19 mouse cellular contexts compared by ENCODE assay signal in genomic region chr1:106866029-106866428, GRCm38 (mm10). TPM values are rescaled to one million over a fixed set of nuclear protein-coding genes. Genes with fewer than 3 reads are reported as not detected.
DNase-seq lines count a peak whose midpoint lies in the region; ATAC-seq and TF ChIP-seq lines count a peak whose summit lies in the region.
"Had no signal": no experiment of that assay in that cellular context is flagged by ENCODE, and none has a peak within 500 bp of the region (broad histone marks: within the 10 kb centered on the region; RNA-seq: fewer than 3 reads in every experiment).

No protein-coding gene starts in this region.

- H3K9me3 ChIP-seq in lung, postnatal 0 days (ENCODE audit: low read length) = no peaks in the 10 kb centered on the region
- H3K9me3 ChIP-seq in midbrain, postnatal 0 days (ENCODE audit: low read length) = no peaks in the 10 kb centered on the region
- H3K9me3 ChIP-seq: hindbrain, embryonic 10.5 days; kidney, embryonic 15.5 days; midbrain, embryonic 10.5 days had no signal

- no peaks in the 10 kb centered on the region for H3K36me3 ChIP-seq in lung, postnatal 0 days (ENCODE audit: insufficient read depth, low read length)
- H3K36me3 ChIP-seq in midbrain, postnatal 0 days (ENCODE audit: insufficient read depth, low read length) = no peaks in the 10 kb centered on the region
- H3K36me3 ChIP-seq: hindbrain, embryonic 10.5 days; kidney, embryonic 15.5 days; midbrain, embryonic 10.5 days had no signal

- H3K4me3 ChIP-seq in lung, postnatal 0 days (ENCODE audit: low read depth, low read length) = no peak overlapping the region
- no peak overlapping the region for H3K4me3 ChIP-seq in lung, adult 2 months (replicated peaks; ENCODE audit: extremely low read depth, low read depth, low read length)
- no peak overlapping the region for H3K4me3 ChIP-seq in left cerebral cortex, adult 2 months
- H3K4me3 ChIP-seq in midbrain, postnatal 0 days (ENCODE audit: low read depth, low read length) = no peak overlapping the region
- H3K4me3 ChIP-seq: hindbrain, embryonic 10.5 days; kidney, embryonic 15.5 days; midbrain, embryonic 10.5 days; myocyte had no signal

- peak; percentile 54 to 61 for DNase-seq in cerebellum, postnatal 10 days
- DNase-seq in cerebellum, adult 11 months = no peak
- peak; percentile 9 for DNase-seq in lung, postnatal 0 days (ENCODE audit: low spot score)
- DNase-seq in lung, adult 2 months = no peak
- peak; percentile 69 to 73 for DNase-seq in left cerebral cortex, adult 2 months (ENCODE audit: extremely low spot score in 1 of 2, low spot score in 2 of 2)
- DNase-seq in right cerebral cortex, postnatal 36 days (ENCODE audit: low spot score in 2 of 2) = peak; percentile 64 to 72
- no peak for DNase-seq in midbrain, postnatal 0 days (ENCODE audit: low spot score)
- no peak for DNase-seq in gastrocnemius, postnatal 14 days
- DNase-seq: embryo, embryonic 11 days had no signal

- H3K27me3 ChIP-seq in lung, postnatal 0 days (replicated peaks; ENCODE audit: insufficient read depth, low read length) = no peaks in the 10 kb centered on the region
- no peaks in the 10 kb centered on the region for H3K27me3 ChIP-seq in midbrain, postnatal 0 days (ENCODE audit: insufficient read depth, low read length)
- H3K27me3 ChIP-seq: kidney, embryonic 15.5 days had no signal

- TF ChIP-seq CTCF in lung, postnatal 0 days (IDR thresholded peaks at IDR 0.05) = no peak
- no peak for TF ChIP-seq CTCF in lung, adult 2 months (IDR thresholded peaks at IDR 0.05; ENCODE audit: insufficient read depth, low read length)
- TF ChIP-seq CTCF in left cerebral cortex, adult 2 months (IDR thresholded peaks at IDR 0.05) = no peak
- no peak for TF ChIP-seq CTCF in midbrain, postnatal 0 days (IDR thresholded peaks at IDR 0.05)

- TF ChIP-seq EP300 in lung, postnatal 0 days (IDR thresholded peaks at IDR 0.05) = no peak

- no peak for ATAC-seq in lung, postnatal 0 days
- ATAC-seq in midbrain, postnatal 0 days (ENCODE audit: low FRiP score) = no peak
- ATAC-seq: Patski had no signal

- no peaks in the 10 kb centered on the region for H3K4me1 ChIP-seq in lung, postnatal 0 days (ENCODE audit: insufficient read depth, low read depth, low read length)
- no peaks in the 10 kb centered on the region for H3K4me1 ChIP-seq in lung, adult 2 months (ENCODE audit: control insufficient read depth, insufficient read depth, low read length)
- no peaks in the 10 kb centered on the region for H3K4me1 ChIP-seq in midbrain, postnatal 0 days (ENCODE audit: insufficient read depth, low read length)
- H3K4me1 ChIP-seq: hindbrain, embryonic 10.5 days; kidney, embryonic 15.5 days; midbrain, embryonic 10.5 days had no signal

- WGBS in lung, postnatal 0 days = 47% methylated on average over 5 of the region's 5 CpGs
- 61% methylated on average over 5 of the region's 5 CpGs for WGBS in lung, adult 2 months
- 77% methylated on average over 5 of the region's 5 CpGs for WGBS in midbrain, postnatal 0 days

- H3K9ac ChIP-seq in lung, postnatal 0 days (replicated peaks; ENCODE audit: low read depth) = no peak overlapping the region
- no peak overlapping the region for H3K9ac ChIP-seq in midbrain, postnatal 0 days (replicated peaks; ENCODE audit: low read length, poor library complexity, severe bottlenecking)
- H3K9ac ChIP-seq: kidney, embryonic 15.5 days; liver, embryonic 14.5 days had no signal

- no peak overlapping the region for H3K4me2 ChIP-seq in lung, postnatal 0 days (replicated peaks; ENCODE audit: low read depth, low read length)
- no peak overlapping the region for H3K4me2 ChIP-seq in midbrain, postnatal 0 days (ENCODE audit: low read depth, low read length, poor library complexity, severe bottlenecking)
- H3K4me2 ChIP-seq: kidney, embryonic 15.5 days had no signal

- H3K27ac ChIP-seq in lung, postnatal 0 days (ENCODE audit: low read length) = no peak overlapping the region
- H3K27ac ChIP-seq in left cerebral cortex, adult 2 months = peak overlapping the region; percentile 61
- no peak overlapping the region for H3K27ac ChIP-seq in midbrain, postnatal 0 days (ENCODE audit: low read depth, low read length)
- H3K27ac ChIP-seq: hindbrain, embryonic 10.5 days; kidney, embryonic 15.5 days; liver, embryonic 14.5 days; midbrain, embryonic 10.5 days had no signal

- intact Hi-C loops in left cerebral cortex, adult 2 months (cut with DNase I) = loop anchor here (1.0 kb wide), 1 partner anchor 44 kb away; no protein-coding TSS in a partner anchor
- intact Hi-C loops in gastrocnemius, postnatal 14 days (cut with DNase I; ENCODE audit: low total_unique reads) = no loop called here

- no peak for TF ChIP-seq POLR2A in lung, adult 2 months (IDR thresholded peaks at IDR 0.05; ENCODE audit: borderline replicate concordance, extremely low read depth, low read depth, low read length)

RNA-seq across cellular contexts. Expression of gene Serpinb5, which starts 5.1 kb away (rescaled TPM):
- 0.13 and 0.18 TPM in 2 replicates for polyA plus RNA-seq in lung, postnatal 0 days (2015; fragmentation: Nextera tagmentation; extraction: Ambion mirVana)
- polyA plus RNA-seq in lung, adult 2 months (2012; rRNA removed) = 4.0 TPM in 1 of 2 replicates, not detected in the other
- not detected for total RNA-seq in left cerebral cortex, adult 2 months (2021)
- total RNA-seq in midbrain, postnatal 0 days (2014; rRNA removed) = 0.71 TPM in 1 of 2 replicates, not detected in the other
- polyA plus RNA-seq in midbrain, postnatal 0 days (2015; fragmentation: Nextera tagmentation; extraction: Ambion mirVana) = 0.15 TPM in 1 of 2 replicates, not detected in the other
- total RNA-seq in gastrocnemius, postnatal 14 days (2021) = not detected
- total RNA-seq: granulocyte monocyte progenitor cell, adult 5-6 weeks; layer of hippocampus, adult 18-20 months had no signal
- polyA plus RNA-seq: heart, embryonic 14.5 days; hindbrain, embryonic 10.5 days; limb, embryonic 11.5 days; midbrain, embryonic 10.5 days; myocyte; Patski had no signal

Comparison
In these comparisons a context has a peak if more than half of its experiments do, and no peak if none do; other contexts are left out.
1. DNase-seq: peak in cerebellum, postnatal 10 days (2 of 2), lung, postnatal 0 days (single experiment), left cerebral cortex, adult 2 months (2 of 2) and right cerebral cortex, postnatal 36 days (2 of 2); none in cerebellum, adult 11 months (single experiment), lung, adult 2 months (single experiment), midbrain, postnatal 0 days (single experiment) and gastrocnemius, postnatal 14 days (single experiment).